Mouse (Mus musculus) ES-Bruce4 (cell line): ENCODE data around the gene Gm21836.

ENCODE experiments used
- CTCF ChIP-seq: IDR thresholded peaks from one replicate; pipeline ENCODE4 v1.8.1; 2011; ENCODE audit warnings: low read depth, low read length
- POLR2A ChIP-seq: IDR thresholded peaks from one replicate; pipeline ENCODE4 v1.8.1; 2011; ENCODE audit warnings: low read length; ENCODE audit not compliant: insufficient read depth

DNA sequence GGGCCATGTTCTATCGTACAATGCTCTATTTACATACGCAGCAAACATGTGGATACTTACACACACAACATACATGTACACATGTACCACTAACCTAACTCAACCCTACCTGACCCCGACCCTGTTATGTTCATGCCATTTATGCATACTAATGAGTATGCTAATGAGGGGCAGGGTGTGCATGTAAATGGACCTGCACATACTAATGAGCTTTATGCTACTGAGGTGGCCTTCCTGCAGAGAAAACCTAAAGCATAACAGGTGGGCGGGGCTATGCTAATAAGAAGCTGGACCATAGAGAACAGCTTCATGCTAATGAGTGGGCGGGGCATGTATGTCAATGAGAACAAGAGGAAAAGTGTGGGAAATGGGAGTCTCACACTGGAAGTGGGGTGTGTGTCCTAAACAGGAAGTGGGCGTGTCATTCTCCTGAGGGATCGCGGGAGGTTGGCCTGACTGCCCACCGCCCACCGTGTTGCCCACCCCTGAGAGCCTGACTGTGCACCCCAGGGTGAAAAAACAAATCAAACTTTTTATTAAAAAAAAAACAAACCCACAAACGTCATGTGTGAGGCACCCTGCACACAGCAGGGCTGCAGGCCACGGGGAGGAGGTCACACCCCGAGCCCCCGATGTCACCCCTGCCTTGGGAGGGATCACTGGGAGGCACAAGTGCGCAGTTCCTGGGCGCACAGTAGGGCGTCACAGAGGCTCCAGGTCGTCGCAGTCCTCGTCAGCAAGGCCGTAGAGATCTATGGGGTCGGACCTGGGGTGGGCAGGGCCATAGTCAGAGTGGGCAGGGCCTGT lies 17.3 kb downstream of the Gm21836 start, which contains the start of gene Ppp2r3d:
- no peak for TF ChIP-seq CTCF
- no peak for TF ChIP-seq POLR2A
